Mouse (Mus musculus) small intestine, adult 10 weeks (tissue): Measurements from ENCODE around the gene Cpne5. TPM values are rescaled to one million over a fixed set of nuclear protein-coding genes. Genes with fewer than 3 reads are reported as not detected.

ENCODE experiments used
- polyA plus RNA-seq: library from polyadenylated mRNA; stranded (reverse); fragments of 350-450 nt; fragmentation: Illumina TruSeq; extraction: RNeasy Lipid Tissue Mini Kit (QIAGEN cat#74804); gene quantifications from one replicate; pipeline ENCODE4 v1.2.3, GENCODE M21; 2014; ENCODE audit warnings: low replicate concordance

Gene Cpne5
- not detected for polyA plus RNA-seq

GRCm38 (mm10) chr17:29237772-29238420, at the start of gene Cpne5:
Gene Cpne5 (minus strand): TSS chr17:29238167.

GRCm38 (mm10) chr17:29268682-29269348, 30.8 kb upstream of the Cpne5 start, which contains the start of gene BC004004:
Gene BC004004 (plus strand): TSS chr17:29268788.

GRCm38 (mm10) chr17:29263840-29264633, 26.1 kb upstream of the Cpne5 start, which contains the start of gene Ppil1:
Gene Ppil1 (minus strand): TSS chr17:29264186.

GRCm38 (mm10) chr17:29113591-29114352, 124.2 kb downstream of the Cpne5 start, which contains the start of gene Rab44:
Gene Rab44 (plus strand): TSS chr17:29114145.

Other genes with a start within 250 kb of the Cpne5 start
- 155 TPM for gene Stk38, start 230.2 kb downstream of the Cpne5 start, polyA plus RNA-seq
- 477 TPM for gene Srsf3, start 205.5 kb downstream of the Cpne5 start, polyA plus RNA-seq
- gene Cdkn1a, start 147.2 kb downstream of the Cpne5 start, polyA plus RNA-seq: 96.2 TPM
- not detected for gene Rab44, start 124.0 kb downstream of the Cpne5 start, polyA plus RNA-seq
- 10.1 TPM for gene Ppil1, start 26.0 kb upstream of the Cpne5 start, polyA plus RNA-seq
- 78.7 TPM for gene BC004004, start 30.6 kb upstream of the Cpne5 start, polyA plus RNA-seq
- not detected for gene Pi16, start 79.5 kb upstream of the Cpne5 start, polyA plus RNA-seq
- 2.2 TPM for gene Mtch1, start 109.8 kb upstream of the Cpne5 start, polyA plus RNA-seq
- gene Fgd2, start 122.7 kb upstream of the Cpne5 start, polyA plus RNA-seq: 0.63 TPM